Mouse (Mus musculus) T-helper 1 cell (primary cell): ENCODE data around the gene H1f0.
"Not testable (repeated sequence)": the region's sequence is repeated elsewhere in the genome, so short reads cannot be mapped to it uniquely, and the experiment has no call there.

Experiments used
- in situ Hi-C: fragments of 300-600 bp; cut with MboI, MseI; formaldehyde crosslinking; loops from one replicate; pipeline ENCODE4 v1.15.1; 2025; ENCODE audit warnings: high pct_unique_total_duplicates

Gene H1f0

GRCm38 (mm10) chr15:79003079-79003478, 25.2 kb upstream of the H1f0 start:
- in situ Hi-C loops: no loop called here

GRCm38 (mm10) chr15:79005581-79005980, 22.7 kb upstream of the H1f0 start:
- in situ Hi-C loops: no loop called here

GRCm38 (mm10) chr15:79006638-79007037, 21.6 kb upstream of the H1f0 start:
- in situ Hi-C loops: no loop called here

GRCm38 (mm10) chr15:79007059-79007458, 21.2 kb upstream of the H1f0 start:
- in situ Hi-C loops: no loop called here

- in situ Hi-C loops: not testable (repeated sequence)
Measured at GRCm38 (mm10) chr15:79007836-79008235, 20.4 kb upstream of the H1f0 start.

GRCm38 (mm10) chr15:79009734-79010133, 18.5 kb upstream of the H1f0 start:
- in situ Hi-C loops: no loop called here

- in situ Hi-C loops: no loop called here
Measured at GRCm38 (mm10) chr15:79011550-79011949, 16.7 kb upstream of the H1f0 start.

GRCm38 (mm10) chr15:79013382-79013781, 14.9 kb upstream of the H1f0 start:
- in situ Hi-C loops: no loop called here

- in situ Hi-C loops: no loop called here
Measured at GRCm38 (mm10) chr15:79018191-79018590, 10.1 kb upstream of the H1f0 start.

- in situ Hi-C loops: no loop called here
Measured at GRCm38 (mm10) chr15:79018886-79019285, 9.4 kb upstream of the H1f0 start.

GRCm38 (mm10) chr15:79022671-79023230, 5.5 kb upstream of the H1f0 start:
- in situ Hi-C loops: no loop called here

GRCm38 (mm10) chr15:79023366-79023765, 4.9 kb upstream of the H1f0 start:
- in situ Hi-C loops: no loop called here

GRCm38 (mm10) chr15:79025687-79026308, 2.5 kb upstream of the H1f0 start:
- in situ Hi-C loops: no loop called here

GRCm38 (mm10) chr15:79026511-79027290, 1.5 kb upstream of the H1f0 start:
- in situ Hi-C loops: no loop called here

- in situ Hi-C loops: no loop called here
Measured at GRCm38 (mm10) chr15:79027291-79028205, 702 bp upstream of the H1f0 start.

- in situ Hi-C loops: no loop called here
Measured at GRCm38 (mm10) chr15:79028823-79029484, 704 bp downstream of the H1f0 start.

GRCm38 (mm10) chr15:79029519-79030241, 1.4 kb downstream of the H1f0 start:
- in situ Hi-C loops: no loop called here

- in situ Hi-C loops: no loop called here
Measured at GRCm38 (mm10) chr15:79030551-79031435, 2.5 kb downstream of the H1f0 start.

- in situ Hi-C loops: not testable (repeated sequence)
Measured at GRCm38 (mm10) chr15:79031908-79032307, 3.7 kb downstream of the H1f0 start.

GRCm38 (mm10) chr15:79037913-79038328, 9.7 kb downstream of the H1f0 start:
- in situ Hi-C loops: no loop called here
